Mouse (Mus musculus) liver, embryonic 16.5 days (tissue): ENCODE measurements around the gene Sdhd. TPM values are rescaled to one million over a fixed set of nuclear protein-coding genes. Genes with fewer than 3 reads are reported as not detected.

Source experiments
- ATAC-seq: fragments of 200-750 bp; cut with Nextera tagmentation; 2 replicates; pipeline ENCODE4 v1.8.0; 2017; ENCODE audit warnings: low read depth, mild to moderate bottlenecking, moderate number of reproducible peaks, moderate library complexity
- H3K27ac ChIP-seq: fragments of 300-500 bp; sonication (generic); 2 replicates; pipeline ENCODE4 v1.5.1; 2014; ENCODE audit warnings: mild to moderate bottlenecking, low read length
- H3K27me3 ChIP-seq: fragments of 300-500 bp; sonication (generic); 2 replicates; pipeline ENCODE4 v1.6.1; 2014; ENCODE audit warnings: low read depth, low read length, mixed read lengths; ENCODE audit not compliant: control insufficient read depth, insufficient read depth
- H3K36me3 ChIP-seq: fragments of 300-500 bp; sonication (generic); 2 replicates; pipeline ENCODE4 v1.6.1; 2014; ENCODE audit warnings: mild to moderate bottlenecking; ENCODE audit not compliant: control insufficient read depth, insufficient read depth
- H3K4me1 ChIP-seq: fragments of 300-500 bp; sonication (generic); 2 replicates; pipeline ENCODE4 v1.6.1; 2014; ENCODE audit warnings: low read depth, low read length, mixed read lengths; ENCODE audit not compliant: control insufficient read depth
- H3K4me2 ChIP-seq: fragments of 300-500 bp; sonication (generic); 2 replicates; pipeline ENCODE4 v1.6.1; 2014; ENCODE audit warnings: low read depth, low read length, mixed read lengths
- H3K4me3 ChIP-seq: fragments of 300-500 bp; sonication (generic); 2 replicates; pipeline ENCODE4 v1.5.1; 2014; ENCODE audit warnings: low read depth, mild to moderate bottlenecking, low read length
- H3K9ac ChIP-seq: fragments of 300-500 bp; sonication (generic); 2 replicates; pipeline ENCODE4 v1.6.1; 2014; ENCODE audit warnings: low read depth, low read length
- H3K9me3 ChIP-seq: fragments of 300-500 bp; sonication (generic); replicated peaks from 2 replicates; pipeline ENCODE4 v1.6.1; 2016; ENCODE audit warnings: low read length; ENCODE audit not compliant: control insufficient read depth
- WGBS: fragments of 180-500 bp; shearing (Covaris S2); extraction: QIAGEN DNeasy Blood & Tissue Kit; methylation state at CpG from one replicate; pipeline ENCODE4 v1.1.7; 2014; ENCODE audit not compliant: insufficient replicate concordance; 5-methylcytosine and 5-hydroxymethylcytosine counted together
- polyA plus RNA-seq: library from polyadenylated mRNA; unstranded; fragments of >200 nt; fragmentation: Nextera tagmentation; extraction: Ambion mirVana; gene quantifications from 2 replicates; pipeline ENCODE4 v1.2.1, GENCODE M21; 2015

Gene Sdhd
- polyA plus RNA-seq, 1 experiment from 2014 or later, result 308 TPM

- peak within 1 kb of the TSS; percentile 79 for H3K4me2 ChIP-seq
- H3K36me3 ChIP-seq, result peaks cover 14% of the 10 kb centered on the region
- peak within 1 kb of the TSS; percentile 98 for H3K4me3 ChIP-seq
- no peaks in the 10 kb centered on the region for H3K27me3 ChIP-seq
- peaks cover 8% of the 10 kb centered on the region for H3K4me1 ChIP-seq
- under 1% methylated on average over 80 of the region's 81 CpGs for WGBS
- peak within 1 kb of the TSS; percentile 95 for H3K27ac ChIP-seq
- peak; percentile 90 for ATAC-seq
- H3K9me3 ChIP-seq, result no peaks in the 10 kb centered on the region
- H3K9ac ChIP-seq, result peak within 1 kb of the TSS; percentile 95
Observed at GRCm38 (mm10) chr9:50616766-50617603, 13.4 kb upstream of the Sdhd start, which contains the start of the genes Pih1d2 and Nkapd1. Gene Pih1d2, plus strand, starts transcription at chr9:50617321. Gene Nkapd1, minus strand, starts transcription at chr9:50617464.

- peak overlapping the region; percentile 98 for H3K4me3 ChIP-seq
- H3K4me2 ChIP-seq, result peak overlapping the region; percentile 79
- H3K27ac ChIP-seq, result no peak overlapping the region; the same call in 1 of the 2 replicates
- no peaks in the 10 kb centered on the region for H3K9me3 ChIP-seq
- no peaks in the 10 kb centered on the region for H3K27me3 ChIP-seq
- no peak for ATAC-seq
- peaks cover 8% of the 10 kb centered on the region for H3K4me1 ChIP-seq
- H3K36me3 ChIP-seq, result peaks cover 17% of the 10 kb centered on the region
- WGBS, result 28% methylated on average over 11 of the region's 11 CpGs
- peak overlapping the region; percentile 95 for H3K9ac ChIP-seq
Observed at GRCm38 (mm10) chr9:50616161-50616560, 12.5 kb upstream of the Sdhd start.

- Histone ChIP-seq H3K27ac (no peak overlapping the region), H3K27me3 (no peaks in the 10 kb centered on the region), H3K9ac (no peak overlapping the region), H3K9me3 (no peaks in the 10 kb centered on the region), H3K4me2 (no peak overlapping the region), H3K36me3 (peaks cover 40% of the 10 kb centered on the region), H3K4me3 (no peak overlapping the region), H3K4me1 (peaks cover 8% of the 10 kb centered on the region)
- WGBS, result 82% methylated on average over 4 of the region's 4 CpGs
- no peak for ATAC-seq
Observed at GRCm38 (mm10) chr9:50612115-50612514, 8.5 kb upstream of the Sdhd start.

- Histone ChIP-seq H3K9me3 (no peaks in the 10 kb centered on the region), H3K27ac (peak overlapping the region; percentile 89), H3K4me2 (peak overlapping the region; percentile 93), H3K4me1 (peaks cover 30% of the 10 kb centered on the region), H3K4me3 (peak overlapping the region; percentile 90), H3K9ac (peak overlapping the region; percentile 92), H3K27me3 (no peaks in the 10 kb centered on the region), H3K36me3 (peaks cover 25% of the 10 kb centered on the region)
- no peak for ATAC-seq
- 1% methylated on average over 6 of the region's 6 CpGs for WGBS
Observed at GRCm38 (mm10) chr9:50604338-50604737, 726 bp upstream of the Sdhd start.

- Histone ChIP-seq H3K27ac (peak overlapping the region; percentile 89), H3K9me3 (no peaks in the 10 kb centered on the region), H3K4me3 (peak overlapping the region; percentile 90), H3K9ac (peak overlapping the region; percentile 92), H3K27me3 (no peaks in the 10 kb centered on the region), H3K4me1 (peaks cover 30% of the 10 kb centered on the region), H3K4me2 (peak overlapping the region; percentile 93), H3K36me3 (peaks cover 26% of the 10 kb centered on the region)
- WGBS, result 0% methylated on average over 24 of the region's 24 CpGs
- peak; percentile 71 for ATAC-seq
Observed at GRCm38 (mm10) chr9:50603998-50604324, 349 bp upstream of the Sdhd start.

GRCm38 (mm10) chr9:50602055-50602845 is 1.4 kb downstream of the Sdhd start:
- Histone ChIP-seq H3K9ac (peak overlapping the region; percentile 92), H3K27ac (peak overlapping the region; percentile 89), H3K4me3 (peak overlapping the region; percentile 90), H3K36me3 (peaks cover 33% of the 10 kb centered on the region), H3K9me3 (no peaks in the 10 kb centered on the region), H3K4me2 (peak overlapping the region; percentile 93), H3K4me1 (peaks cover 30% of the 10 kb centered on the region), H3K27me3 (no peaks in the 10 kb centered on the region)
- no peak for ATAC-seq
- 31% methylated on average over 7 of the region's 7 CpGs for WGBS

- Histone ChIP-seq H3K9me3 (no peaks in the 10 kb centered on the region), H3K36me3 (peaks cover 39% of the 10 kb centered on the region), H3K4me1 (peaks cover 30% of the 10 kb centered on the region), H3K4me3 (peak overlapping the region; percentile 90), H3K27me3 (no peaks in the 10 kb centered on the region), H3K9ac (peak overlapping the region; percentile 13; the same call in 1 of the 2 replicates), H3K4me2 (peak overlapping the region; percentile 93), H3K27ac (peak overlapping the region; percentile 89)
- 9% methylated on average over 6 of the region's 6 CpGs for WGBS
- peak; percentile 30; the same call in 1 of the 2 replicates for ATAC-seq
Observed at GRCm38 (mm10) chr9:50601536-50601935, 2.1 kb downstream of the Sdhd start.

GRCm38 (mm10) chr9:50596973-50597372 is 6.6 kb downstream of the Sdhd start:
- Histone ChIP-seq H3K4me3 (no peak overlapping the region), H3K9me3 (no peaks in the 10 kb centered on the region), H3K27ac (no peak overlapping the region), H3K36me3 (peaks cover 42% of the 10 kb centered on the region), H3K4me1 (peaks cover 13% of the 10 kb centered on the region), H3K9ac (no peak overlapping the region), H3K4me2 (no peak overlapping the region), H3K27me3 (no peaks in the 10 kb centered on the region)
- no peak for ATAC-seq
- 87% methylated on average over 8 of the region's 8 CpGs for WGBS
